Mouse (Mus musculus) retina, postnatal 7 days (tissue): ENCODE results near the gene Evl.
"Not testable (repeated sequence)": the region's sequence is repeated elsewhere in the genome, so short reads cannot be mapped to it uniquely, and the experiment has no call there.

Experiments used
- DNase-seq: peaks from one replicate; pipeline ENCODE4 v3.0.0-alpha.2; 2012; ENCODE audit warnings: low read depth, low spot score

The Evl gene

GRCm38 (mm10) chr12:108554120-108554841 is at the start of gene Evl:
Gene Evl, plus strand, starts transcription at chr12:108554720.
- peak; percentile 86 for DNase-seq

GRCm38 (mm10) chr12:108505846-108506245 is 48.7 kb upstream of the Evl start:
- no peak for DNase-seq

GRCm38 (mm10) chr12:108507046-108507445 is 47.5 kb upstream of the Evl start:
- not testable (repeated sequence) for DNase-seq

- DNase-seq, result no peak
Measured at GRCm38 (mm10) chr12:108510571-108510970, 43.9 kb upstream of the Evl start.

- DNase-seq, result peak; percentile 44
Measured at GRCm38 (mm10) chr12:108511009-108511408, 43.5 kb upstream of the Evl start.

- no peak for DNase-seq
Measured at GRCm38 (mm10) chr12:108515464-108515863, 39.1 kb upstream of the Evl start.

- DNase-seq, result no peak
Measured at GRCm38 (mm10) chr12:108519374-108519773, 35.1 kb upstream of the Evl start.

- peak; percentile 64 for DNase-seq
Measured at GRCm38 (mm10) chr12:108529214-108529613, 25.3 kb upstream of the Evl start.

GRCm38 (mm10) chr12:108534484-108534883 is 20.0 kb upstream of the Evl start:
- no peak for DNase-seq

GRCm38 (mm10) chr12:108536461-108536860 is 18.1 kb upstream of the Evl start:
- DNase-seq, result no peak

GRCm38 (mm10) chr12:108541088-108541487 is 13.4 kb upstream of the Evl start:
- DNase-seq, result peak; percentile 47

GRCm38 (mm10) chr12:108546508-108547153 is 7.9 kb upstream of the Evl start:
- no peak for DNase-seq

- no peak for DNase-seq
Measured at GRCm38 (mm10) chr12:108547251-108547875, 7.2 kb upstream of the Evl start.

- no peak for DNase-seq
Measured at GRCm38 (mm10) chr12:108551731-108552130, 2.8 kb upstream of the Evl start.

- no peak for DNase-seq
Measured at GRCm38 (mm10) chr12:108553079-108553478, 1.4 kb upstream of the Evl start.

GRCm38 (mm10) chr12:108554861-108555556 is 489 bp downstream of the Evl start:
- DNase-seq, result no peak

- no peak for DNase-seq
Measured at GRCm38 (mm10) chr12:108558194-108558593, 3.7 kb downstream of the Evl start.

- no peak for DNase-seq
Measured at GRCm38 (mm10) chr12:108563238-108563637, 8.7 kb downstream of the Evl start.

GRCm38 (mm10) chr12:108564910-108565506 is 10.5 kb downstream of the Evl start:
- no peak for DNase-seq

- no peak for DNase-seq
Measured at GRCm38 (mm10) chr12:108579156-108579871, 24.8 kb downstream of the Evl start.

GRCm38 (mm10) chr12:108583775-108584174 is 29.3 kb downstream of the Evl start:
- no peak for DNase-seq
